Mouse (Mus musculus): ENCODE results near the gene Arl13a. TPM values are rescaled to one million over a fixed set of nuclear protein-coding genes. Genes with fewer than 3 reads are reported as not detected.

Gene Arl13a
- not detected in 2 replicates for polyA plus RNA-seq (2012; rRNA removed)

GRCm38 (mm10) chrX:134187201-134187600, at the start of gene Arl13a:
Gene Arl13a (plus strand): TSS chrX:134187501.

GRCm38 (mm10) chrX:134162043-134162720, 25.1 kb upstream of the Arl13a start, which contains the start of gene Xkrx:
Gene Xkrx (minus strand): TSS chrX:134162076.

GRCm38 (mm10) chrX:134221856-134222255, 34.6 kb downstream of the Arl13a start, which contains the start of gene Nox1:
Gene Nox1 (minus strand): TSS chrX:134221956.

Other genes starting within 250 kb of the Arl13a start
- 2.5 and 2.7 TPM in 2 replicates for gene Sytl4, start 205.7 kb upstream of the Arl13a start, polyA plus RNA-seq (2012; rRNA removed)
- gene Cstf2, start 128.3 kb upstream of the Arl13a start, polyA plus RNA-seq (2012; rRNA removed): 46.0 and 48.8 TPM in 2 replicates
- gene Xkrx, start 25.4 kb upstream of the Arl13a start, polyA plus RNA-seq (2012; rRNA removed): 0.02 and 0.26 TPM in 2 replicates
- 0.05 TPM in 1 of 2 replicates, not detected in the other for gene Nox1, start 34.5 kb downstream of the Arl13a start, polyA plus RNA-seq (2012; rRNA removed)
- gene Trmt2b, start 89.5 kb downstream of the Arl13a start, polyA plus RNA-seq (2012; rRNA removed): 5.5 and 9.1 TPM in 2 replicates
- 18.5 TPM in 2 replicates for gene Tmem35a, start 107.7 kb downstream of the Arl13a start, polyA plus RNA-seq (2012; rRNA removed)
- 11.0 and 20.8 TPM in 2 replicates for gene Cenpi, start 120.6 kb downstream of the Arl13a start, polyA plus RNA-seq (2012; rRNA removed)
- 10.3 and 12.0 TPM in 2 replicates for gene Drp2, start 217.1 kb downstream of the Arl13a start, polyA plus RNA-seq (2012; rRNA removed)

Measured in central nervous system, embryonic 11.5 days (tissue).